Mouse (Mus musculus): ENCODE data around the gene Tm4sf5. TPM values are rescaled to one million over a fixed set of nuclear protein-coding genes. Genes with fewer than 3 reads are reported as not detected.
"Not testable (repeated sequence)": the region's sequence is repeated elsewhere in the genome, so short reads cannot be mapped to it uniquely, and the experiment has no call there.

Tm4sf5 gene
- 0.50 and 1.00 TPM in 2 replicates for polyA plus RNA-seq (2012; rRNA removed)

- peaks cover 2% of the 10 kb centered on the region; the same call in 1 of the 2 replicates for H3K4me1 ChIP-seq (ENCODE audit: control insufficient read depth, insufficient read depth, low read length)
- DNase-seq: no peak
- TF ChIP-seq POLR2A (IDR thresholded peaks at IDR 0.05; ENCODE audit: borderline replicate concordance, extremely low read depth, low read depth, low read length): no peak
- TF ChIP-seq CTCF (IDR thresholded peaks at IDR 0.05; ENCODE audit: insufficient read depth, low read length): no peak
- H3K4me3 ChIP-seq (replicated peaks; ENCODE audit: extremely low read depth, low read depth, low read length): no peak within 1 kb of the TSS
- 46% methylated on average over 9 of the region's 9 CpGs for WGBS
Measured at GRCm38 (mm10) chr11:70504970-70505369, at the start of gene Tm4sf5. Gene Tm4sf5 (plus strand): TSS chr11:70505244.

GRCm38 (mm10) chr11:70458688-70459600 lies 46.1 kb upstream of the Tm4sf5 start, which contains the start of gene Zmynd15:
Gene Zmynd15 (plus strand): TSS chr11:70459433.
- DNase-seq: peak; percentile 48
- 14% methylated on average over 32 of the region's 32 CpGs for WGBS
- Histone ChIP-seq H3K4me3 (replicated peaks; ENCODE audit: extremely low read depth, low read depth, low read length) (peak within 1 kb of the TSS; percentile 86), H3K4me1 (ENCODE audit: control insufficient read depth, insufficient read depth, low read length) (peaks cover 4% of the 10 kb centered on the region)
- TF ChIP-seq CTCF (IDR thresholded peaks at IDR 0.05; ENCODE audit: insufficient read depth, low read length) (no peak), POLR2A (IDR thresholded peaks at IDR 0.05; ENCODE audit: borderline replicate concordance, extremely low read depth, low read depth, low read length) (peak; percentile 13; the same call in 1 of the 2 replicates)

DNA sequence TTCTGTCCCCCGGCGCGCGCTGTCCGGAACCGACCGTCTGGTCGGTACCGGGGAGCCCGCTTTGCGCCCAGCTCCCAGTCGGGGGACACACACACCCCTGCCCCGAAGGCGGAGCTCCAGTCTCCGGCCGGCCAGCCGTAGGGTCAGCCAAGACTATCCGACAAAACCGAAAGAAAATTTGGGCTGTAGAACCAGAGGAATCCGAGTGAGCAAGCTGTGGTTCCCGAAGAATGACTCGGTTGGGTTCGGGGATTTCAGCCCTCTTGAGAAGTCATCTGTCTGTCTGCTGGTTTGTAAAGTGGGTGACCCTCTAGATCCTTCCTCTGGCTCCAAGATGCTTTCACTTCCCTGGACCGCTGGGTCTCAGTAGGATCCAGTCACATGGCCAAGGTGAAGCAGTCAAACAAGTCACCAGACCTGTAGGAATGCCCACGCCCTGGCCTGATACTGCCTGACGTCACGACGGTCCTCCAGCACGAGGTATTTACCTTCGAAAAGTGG lies 45.4 kb upstream of the Tm4sf5 start, which contains the start of gene Cxcl16:
TSS of gene Cxcl16 (minus strand) at position 384 of the 501 bp plus-strand sequence.
- peak; percentile 71 for DNase-seq
- TF ChIP-seq CTCF (IDR thresholded peaks at IDR 0.05; ENCODE audit: insufficient read depth, low read length): no peak
- peak; percentile 72; the same call in 1 of the 2 replicates for TF ChIP-seq POLR2A (IDR thresholded peaks at IDR 0.05; ENCODE audit: borderline replicate concordance, extremely low read depth, low read depth, low read length)
- H3K4me3 ChIP-seq (replicated peaks; ENCODE audit: extremely low read depth, low read depth, low read length): peak within 1 kb of the TSS; percentile 86
- WGBS: 7% methylated on average over 30 of the region's 30 CpGs
- H3K4me1 ChIP-seq (ENCODE audit: control insufficient read depth, insufficient read depth, low read length): peaks cover 4% of the 10 kb centered on the region

DNA sequence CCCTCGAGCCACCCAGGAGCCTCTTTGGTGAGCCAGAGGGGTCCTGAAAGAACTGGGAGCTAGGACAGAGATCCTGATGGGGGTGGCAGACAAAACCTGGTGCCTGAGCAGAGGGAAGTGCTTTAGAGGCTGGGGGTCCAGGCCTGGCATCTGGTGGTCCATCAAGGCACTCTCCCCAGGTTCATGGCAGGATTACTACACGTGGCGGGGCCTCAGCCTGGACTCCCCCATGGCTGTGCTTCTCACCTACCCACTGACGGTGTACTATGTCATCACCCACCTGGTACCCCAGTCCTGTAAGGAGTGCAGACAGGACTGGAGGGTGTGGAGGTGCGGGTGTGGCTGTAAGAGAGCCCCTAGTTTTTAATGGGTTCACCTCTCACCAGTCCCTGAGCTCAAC lies 41.1 kb upstream of the Tm4sf5 start:
- H3K4me3 ChIP-seq (replicated peaks; ENCODE audit: extremely low read depth, low read depth, low read length): no peak overlapping the region
- TF ChIP-seq POLR2A (IDR thresholded peaks at IDR 0.05; ENCODE audit: borderline replicate concordance, extremely low read depth, low read depth, low read length): no peak
- no peak for TF ChIP-seq CTCF (IDR thresholded peaks at IDR 0.05; ENCODE audit: insufficient read depth, low read length)
- H3K4me1 ChIP-seq (ENCODE audit: control insufficient read depth, insufficient read depth, low read length): peaks cover 9% of the 10 kb centered on the region
- no peak for DNase-seq
- WGBS: 94% methylated on average over 5 of the region's 5 CpGs

- peaks cover 12% of the 10 kb centered on the region for H3K4me1 ChIP-seq (ENCODE audit: control insufficient read depth, insufficient read depth, low read length)
- TF ChIP-seq CTCF (IDR thresholded peaks at IDR 0.05; ENCODE audit: insufficient read depth, low read length) (no peak), POLR2A (IDR thresholded peaks at IDR 0.05; ENCODE audit: borderline replicate concordance, extremely low read depth, low read depth, low read length) (no peak)
- no peak overlapping the region for H3K4me3 ChIP-seq (replicated peaks; ENCODE audit: extremely low read depth, low read depth, low read length)
- WGBS: 55% methylated on average over 16 of the region's 16 CpGs
- DNase-seq: no peak
Measured at GRCm38 (mm10) chr11:70465211-70465610, 39.8 kb upstream of the Tm4sf5 start.

DNA sequence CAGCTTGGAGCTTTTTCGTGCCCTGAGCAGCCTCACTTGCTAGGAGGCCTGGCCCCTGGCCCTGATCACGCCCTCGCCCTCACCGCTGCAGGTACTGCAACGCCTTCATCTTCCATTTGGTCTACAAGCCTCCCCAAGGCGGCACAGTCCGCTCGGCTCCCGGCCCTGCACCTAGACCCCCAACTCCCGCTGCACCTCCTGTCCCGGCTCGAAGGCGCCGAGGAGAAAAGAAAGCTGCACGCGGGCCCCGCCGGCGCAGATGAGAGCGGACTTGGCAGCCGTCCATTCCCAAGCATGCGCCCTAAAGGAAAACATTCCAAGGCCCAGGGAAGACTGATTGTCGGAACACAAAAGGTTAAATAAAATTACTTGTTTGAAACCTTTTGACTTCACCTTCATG lies 39.2 kb upstream of the Tm4sf5 start:
- WGBS: 11% methylated on average over 23 of the region's 23 CpGs
- DNase-seq: peak; percentile 29
- TF ChIP-seq CTCF (IDR thresholded peaks at IDR 0.05; ENCODE audit: insufficient read depth, low read length): no peak
- TF ChIP-seq POLR2A (IDR thresholded peaks at IDR 0.05; ENCODE audit: borderline replicate concordance, extremely low read depth, low read depth, low read length): no peak
- Histone ChIP-seq H3K4me3 (replicated peaks; ENCODE audit: extremely low read depth, low read depth, low read length) (no peak overlapping the region), H3K4me1 (ENCODE audit: control insufficient read depth, insufficient read depth, low read length) (peaks cover 12% of the 10 kb centered on the region)

- no peak for DNase-seq
- H3K4me3 ChIP-seq (replicated peaks; ENCODE audit: extremely low read depth, low read depth, low read length): no peak overlapping the region
- WGBS: 30% methylated on average over 5 of the region's 5 CpGs
- TF ChIP-seq CTCF (IDR thresholded peaks at IDR 0.05; ENCODE audit: insufficient read depth, low read length) (no peak), POLR2A (IDR thresholded peaks at IDR 0.05; ENCODE audit: borderline replicate concordance, extremely low read depth, low read depth, low read length) (no peak)
- H3K4me1 ChIP-seq (ENCODE audit: control insufficient read depth, insufficient read depth, low read length): peaks cover 12% of the 10 kb centered on the region
Measured at GRCm38 (mm10) chr11:70467902-70468619, 37.0 kb upstream of the Tm4sf5 start.

DNA sequence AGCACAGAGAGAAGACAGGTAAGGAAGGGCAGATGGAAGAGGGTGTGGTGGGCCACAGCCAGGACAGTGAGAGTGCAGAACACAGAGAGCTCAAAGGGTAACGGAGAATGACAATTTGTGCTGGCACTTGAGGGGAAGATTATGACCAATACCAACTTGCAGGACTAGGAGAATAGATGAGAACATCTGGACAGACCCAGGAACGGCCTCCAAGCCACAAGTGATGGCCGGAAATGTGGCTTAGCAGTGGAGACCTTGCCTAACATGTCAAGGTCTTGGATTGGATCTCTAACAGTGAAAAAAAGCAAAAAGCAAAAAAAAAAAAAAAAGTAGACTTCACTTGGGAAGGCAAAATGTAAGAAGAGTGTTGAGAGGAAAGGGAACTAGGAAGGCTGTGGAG lies 35.3 kb upstream of the Tm4sf5 start:
- 84% methylated on average over 3 of the region's 3 CpGs for WGBS
- no peak for TF ChIP-seq POLR2A (IDR thresholded peaks at IDR 0.05; ENCODE audit: borderline replicate concordance, extremely low read depth, low read depth, low read length)
- TF ChIP-seq CTCF (IDR thresholded peaks at IDR 0.05; ENCODE audit: insufficient read depth, low read length): no peak

GRCm38 (mm10) chr11:70472716-70473115 lies 32.3 kb upstream of the Tm4sf5 start:
- no peak for DNase-seq
- Histone ChIP-seq H3K4me3 (replicated peaks; ENCODE audit: extremely low read depth, low read depth, low read length) (no peak overlapping the region), H3K4me1 (ENCODE audit: control insufficient read depth, insufficient read depth, low read length) (peaks cover 8% of the 10 kb centered on the region)
- TF ChIP-seq POLR2A (IDR thresholded peaks at IDR 0.05; ENCODE audit: borderline replicate concordance, extremely low read depth, low read depth, low read length) (no peak), CTCF (IDR thresholded peaks at IDR 0.05; ENCODE audit: insufficient read depth, low read length) (no peak)

More for the DNA sequence above, 35.3 kb upstream of the Tm4sf5 start:
- H3K4me1 ChIP-seq (ENCODE audit: control insufficient read depth, insufficient read depth, low read length): peaks cover 12% of the 10 kb centered on the region
- no peak overlapping the region for H3K4me3 ChIP-seq (replicated peaks; ENCODE audit: extremely low read depth, low read depth, low read length)
- no peak for DNase-seq

DNA sequence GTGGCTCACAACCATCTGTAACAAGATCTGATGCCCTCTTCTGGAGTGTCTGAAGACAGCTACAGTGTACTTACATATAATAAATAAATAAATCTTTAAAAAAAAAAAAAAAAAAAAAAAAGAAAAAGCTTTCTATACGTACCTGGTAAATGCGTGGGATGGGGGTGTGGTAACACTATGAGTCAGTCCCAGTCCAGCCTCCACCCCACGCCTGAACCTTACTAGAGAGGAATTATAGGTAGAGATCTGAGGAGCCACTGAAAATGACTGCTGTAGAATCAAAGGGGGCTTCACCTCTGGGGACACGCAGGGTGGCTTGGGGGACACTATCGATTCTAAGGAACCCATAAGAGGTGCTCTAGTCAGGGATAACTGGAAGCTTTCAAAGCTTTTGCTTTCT lies 31.8 kb upstream of the Tm4sf5 start:
- 85% methylated on average over 5 of the region's 5 CpGs for WGBS
- H3K4me1 ChIP-seq (ENCODE audit: control insufficient read depth, insufficient read depth, low read length); H3K4me3 ChIP-seq (replicated peaks; ENCODE audit: extremely low read depth, low read depth, low read length); DNase-seq: not testable (repeated sequence)
